Mouse (Mus musculus) spleen, postnatal 14 days (tissue): Measurements from ENCODE around the gene Wfdc21.

ENCODE experiments used
- DNase-seq, 2 experiments: peaks; one replicate each; pipeline ENCODE4 v3.0.0; 2021 to 2022; ENCODE audit warnings: low spot score in 2 of 2

Wfdc21 gene

DNA sequence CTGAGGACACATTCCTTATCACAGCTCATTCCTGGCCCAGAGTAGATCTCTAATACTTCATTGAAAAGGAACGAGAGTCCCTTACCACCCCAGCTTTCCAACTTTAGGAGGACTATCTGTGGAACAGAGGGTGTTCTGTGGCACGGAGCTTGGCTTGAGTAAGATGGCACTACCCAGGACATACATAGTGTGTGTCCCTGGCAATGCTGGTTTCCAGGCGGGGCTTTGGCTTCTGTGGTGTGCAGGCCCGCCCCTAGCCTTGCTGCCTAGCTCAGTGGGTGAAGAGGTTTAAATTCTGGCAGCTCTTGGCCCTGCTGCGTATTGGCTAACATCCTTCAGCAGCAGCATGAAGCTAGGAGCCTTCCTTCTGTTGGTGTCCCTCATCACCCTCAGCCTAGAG lies at the start of gene Wfdc21:
TSS of gene Wfdc21 (plus strand) at position 260 of the 400 bp plus-strand sequence.
- no peak for DNase-seq

GRCm38 (mm10) chr11:83703705-83704104 lies 43.0 kb upstream of the Wfdc21 start, which contains the start of gene Wfdc17:
Wfdc17 (plus strand) TSS chr11:83703991.
- DNase-seq = no peak

GRCm38 (mm10) chr11:83708715-83709114 lies 38.0 kb upstream of the Wfdc21 start, which contains the start of gene Wfdc18:
Wfdc18 (plus strand) TSS chr11:83709015.
- no peak for DNase-seq

GRCm38 (mm10) chr11:83709683-83710082 lies 37.1 kb upstream of the Wfdc21 start:
- no peak for DNase-seq

- no peak for DNase-seq
These were observed 34.1 kb upstream of the Wfdc21 start for GRCm38 (mm10) chr11:83712671-83713070.

GRCm38 (mm10) chr11:83713925-83714324 lies 32.8 kb upstream of the Wfdc21 start:
- no peak for DNase-seq

GRCm38 (mm10) chr11:83717042-83717665 lies 29.6 kb upstream of the Wfdc21 start:
- DNase-seq = no peak

- no peak for DNase-seq
These were observed 26.0 kb upstream of the Wfdc21 start for GRCm38 (mm10) chr11:83720766-83721165.

GRCm38 (mm10) chr11:83728757-83729432 lies 17.8 kb upstream of the Wfdc21 start:
- no peak for DNase-seq

DNA sequence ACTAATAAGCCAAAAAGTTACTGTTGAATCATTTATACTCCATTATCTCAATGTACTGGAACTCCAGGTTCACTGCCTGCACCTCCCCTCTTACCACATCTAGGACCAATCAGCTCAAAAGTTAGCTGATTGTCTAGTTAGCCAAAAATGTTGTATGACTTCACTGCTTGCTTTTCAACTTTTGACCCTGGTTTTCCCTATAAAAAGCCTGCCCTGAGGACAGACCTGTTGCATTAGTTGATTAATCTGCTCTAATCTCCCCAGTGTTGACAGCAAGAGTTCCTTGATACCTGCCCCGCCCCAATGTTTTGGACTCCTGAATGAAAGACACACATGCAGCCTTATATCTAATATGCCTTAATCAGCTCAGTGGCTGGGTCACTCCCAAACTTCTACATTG lies 15.6 kb upstream of the Wfdc21 start:
- no peak for DNase-seq

GRCm38 (mm10) chr11:83733071-83733640 lies 13.6 kb upstream of the Wfdc21 start:
- no peak for DNase-seq

- DNase-seq = no peak
These were observed 12.5 kb upstream of the Wfdc21 start for GRCm38 (mm10) chr11:83734215-83734614.

- DNase-seq = no peak
These were observed 10.9 kb upstream of the Wfdc21 start for GRCm38 (mm10) chr11:83735881-83736280.

GRCm38 (mm10) chr11:83737109-83737558 lies 9.6 kb upstream of the Wfdc21 start:
- no peak for DNase-seq

DNA sequence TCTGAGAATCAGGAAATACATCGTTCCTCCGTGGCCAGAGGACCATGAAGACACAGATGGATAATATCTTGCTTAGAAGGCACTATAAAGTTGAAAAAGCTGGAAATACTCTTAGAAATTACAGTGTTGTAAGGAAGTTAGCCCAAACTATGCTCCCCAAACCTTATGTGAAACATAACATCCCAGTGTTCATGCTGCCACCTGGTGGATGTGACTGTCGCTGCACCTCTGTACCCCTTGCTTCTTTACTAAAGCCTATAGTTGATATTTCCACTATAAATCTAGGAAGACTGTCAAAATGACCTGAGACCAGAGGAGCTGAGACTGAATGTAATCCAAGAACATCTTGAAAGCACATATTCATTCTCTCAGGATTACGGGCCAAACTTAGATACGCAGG lies 7.5 kb upstream of the Wfdc21 start:
- peak; percentile 51 to 70 for DNase-seq

GRCm38 (mm10) chr11:83740443-83740991 lies 6.2 kb upstream of the Wfdc21 start:
- DNase-seq = no peak

GRCm38 (mm10) chr11:83741841-83742240 lies 4.9 kb upstream of the Wfdc21 start:
- no peak for DNase-seq

GRCm38 (mm10) chr11:83742731-83743355 lies 3.9 kb upstream of the Wfdc21 start:
- DNase-seq = no peak

DNA sequence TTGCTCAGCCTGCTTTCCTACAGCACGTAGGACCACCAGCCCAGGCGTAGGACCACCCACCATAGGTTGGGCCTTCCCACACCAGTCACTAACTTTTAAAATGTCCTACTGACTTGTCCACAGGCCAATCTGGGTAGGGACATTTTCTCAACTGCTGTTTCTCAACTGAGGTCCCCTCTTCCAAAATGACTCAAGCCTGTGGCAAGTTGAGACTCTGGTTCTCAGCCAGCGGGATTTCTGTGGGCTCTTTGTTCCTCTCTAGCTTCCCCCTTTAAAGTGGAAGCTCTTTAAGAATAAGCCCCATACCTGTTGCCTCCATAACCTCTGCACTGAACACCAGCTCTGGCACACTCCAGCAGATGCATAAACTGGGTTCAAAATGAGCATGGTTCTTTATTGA lies 3.2 kb upstream of the Wfdc21 start:
- DNase-seq = no peak

GRCm38 (mm10) chr11:83746152-83746551 lies 588 bp upstream of the Wfdc21 start:
- DNase-seq = peak; percentile 21 to 52

DNA sequence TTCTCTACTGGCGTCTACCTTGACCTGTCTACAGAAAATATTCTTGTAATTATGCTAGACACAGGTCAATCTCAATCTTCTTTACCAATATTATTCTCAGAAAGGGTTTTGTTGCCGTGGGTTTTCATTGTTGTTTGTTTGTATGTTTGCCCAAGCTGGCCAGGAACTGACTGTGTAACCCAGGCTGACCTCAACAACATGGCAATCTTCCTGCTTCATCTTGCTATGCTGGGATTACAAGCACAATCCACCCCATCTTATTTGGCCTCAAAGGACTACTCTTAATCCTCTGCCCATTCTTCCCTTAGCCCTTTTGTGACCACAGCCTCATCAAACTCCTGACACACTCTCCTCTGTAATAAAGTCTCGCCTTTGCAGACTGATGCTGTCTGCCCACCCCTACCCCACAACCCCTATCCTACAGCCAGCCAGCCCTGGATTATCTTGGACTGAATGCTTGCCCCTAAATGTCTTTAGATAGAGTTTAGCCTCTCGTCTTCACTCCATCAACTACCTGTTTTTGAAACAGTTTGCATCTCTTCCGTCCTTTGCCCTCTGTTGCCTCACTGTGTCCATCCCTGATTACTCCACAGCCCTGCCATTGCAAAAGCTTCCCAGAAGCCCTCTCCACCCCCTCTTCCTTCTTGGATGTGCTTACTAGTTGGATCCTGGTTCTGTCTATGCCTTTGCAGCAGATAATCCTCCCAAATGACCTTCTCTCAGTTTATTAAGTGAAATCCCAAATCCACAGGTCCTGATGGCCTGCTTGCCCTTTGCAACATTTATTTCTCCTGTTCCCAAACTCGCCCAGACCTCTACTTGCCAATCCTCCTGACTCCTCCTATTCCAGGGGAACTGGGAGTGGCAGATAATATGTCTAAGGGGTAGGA lies 881 bp downstream of the Wfdc21 start:
- no peak for DNase-seq
